Mouse (Mus musculus): ENCODE measurements around the gene Tdp1.

DNA sequence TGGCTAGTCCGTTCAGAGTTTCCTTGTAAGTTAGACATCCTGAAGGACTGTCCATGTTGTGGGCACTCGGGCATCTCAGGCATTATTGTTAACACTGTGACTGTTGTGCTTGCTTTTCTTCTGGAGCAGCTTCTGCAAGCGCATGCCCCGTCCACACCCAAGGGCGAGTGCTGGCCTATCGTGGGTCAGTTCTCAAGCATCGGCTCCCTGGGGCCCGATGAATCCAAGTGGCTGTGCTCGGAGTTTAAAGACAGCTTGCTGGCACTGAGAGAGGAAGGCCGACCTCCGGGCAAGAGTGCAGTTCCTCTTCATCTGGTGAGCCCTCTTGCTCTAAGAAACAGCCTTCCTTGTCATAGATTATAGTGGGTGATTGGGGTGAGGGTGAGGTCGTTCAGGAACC, 27.1 kb downstream of the Tdp1 start:
- TF ChIP-seq POLR2A (IDR thresholded peaks at IDR 0.05; ENCODE audit: extremely low read depth, insufficient read depth, low read length) (no peak), CTCF (IDR thresholded peaks at IDR 0.05; ENCODE audit: extremely low read depth, insufficient read depth, low read length) (no peak)

Measured in cortical plate, adult 2 months (tissue).